Mouse (Mus musculus): ENCODE results near the gene Pdia5.

Pdia5 gene

DNA sequence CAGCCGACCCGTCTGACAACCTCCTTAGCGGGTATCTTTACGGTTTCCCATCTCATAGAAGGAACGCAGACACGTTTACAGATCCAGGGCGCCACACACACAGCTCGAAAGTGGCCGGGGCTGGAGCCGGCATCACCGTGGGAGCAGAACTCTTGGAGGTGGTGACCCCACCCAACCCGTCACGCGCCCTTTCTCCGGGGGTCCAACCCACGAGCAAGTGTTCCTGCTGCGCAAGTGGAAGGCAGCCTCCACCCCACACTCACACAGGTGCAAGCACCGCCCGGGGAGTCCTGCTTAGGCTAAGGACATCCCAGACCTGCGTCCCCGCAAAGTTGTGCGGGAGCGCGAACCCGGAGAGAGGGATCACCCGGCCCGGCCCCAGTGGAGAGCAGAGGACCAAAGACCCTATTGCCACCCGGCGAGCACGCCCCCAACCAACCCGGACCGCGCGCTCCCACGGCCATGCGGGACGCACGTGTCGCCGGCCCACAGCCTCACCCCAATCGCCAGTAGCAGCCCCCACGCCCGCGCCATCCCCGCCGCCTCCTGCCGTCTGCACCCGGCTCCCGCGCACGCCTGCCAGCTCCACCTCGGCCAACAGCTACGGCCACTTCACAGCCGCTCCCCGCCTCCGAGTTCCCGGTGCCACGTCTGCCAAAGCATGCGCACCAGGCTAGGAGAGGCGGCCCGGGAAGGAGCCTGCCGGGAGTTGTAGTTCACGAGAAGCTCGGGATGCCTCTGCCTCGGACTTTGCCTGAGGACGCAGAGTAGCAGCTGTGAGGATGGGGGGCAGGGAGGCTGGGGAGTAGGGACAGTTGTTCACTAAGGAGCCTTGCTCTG, at the start of gene Pdia5:
Gene Pdia5 (minus strand): TSS at position 643 of the 840 bp plus-strand sequence.
- DNase-seq (ENCODE audit: low spot score in 2 of 2) = peak; percentile 94

DNA sequence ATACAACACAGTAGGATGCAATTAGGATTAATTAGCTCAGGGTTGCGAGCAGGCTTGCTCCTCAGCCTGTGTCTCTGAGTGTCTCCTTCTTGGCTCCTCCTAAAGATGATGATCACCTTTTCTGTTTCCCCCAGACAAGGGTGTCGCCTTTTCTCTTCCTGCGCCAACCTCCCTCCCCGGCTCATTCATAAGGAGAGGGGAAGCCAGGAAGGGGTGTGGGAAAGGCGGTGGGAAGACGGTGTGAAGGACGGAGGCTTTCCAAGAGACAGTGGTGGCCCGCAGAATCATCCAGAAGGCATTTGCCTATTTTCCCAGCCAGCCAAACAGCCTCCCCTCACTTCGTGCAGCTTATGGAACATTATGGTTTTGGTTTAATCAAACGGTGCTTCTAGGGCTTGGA, 48.4 kb upstream of the Pdia5 start:
- no peak for DNase-seq (ENCODE audit: low spot score in 2 of 2)

DNA sequence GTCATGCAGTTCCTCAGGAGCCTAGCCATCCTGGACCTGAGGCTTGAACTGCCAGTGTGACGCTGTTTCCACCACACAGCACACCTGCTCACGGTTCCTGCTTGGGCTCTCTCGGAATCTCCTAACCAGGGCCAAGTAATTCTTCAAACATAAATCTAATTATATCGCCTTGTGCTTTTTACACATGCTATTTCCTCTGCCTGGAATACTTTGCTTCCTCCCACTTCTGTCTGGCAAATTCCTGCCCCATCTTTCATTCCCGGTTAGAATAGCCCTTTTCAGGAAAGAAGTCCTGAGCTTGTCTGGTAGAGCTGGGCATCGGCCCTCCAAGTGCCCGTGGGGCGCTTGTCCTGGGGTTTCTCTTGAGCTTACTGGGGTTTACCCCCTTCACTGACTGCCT, 47.0 kb upstream of the Pdia5 start:
- no peak for DNase-seq (ENCODE audit: low spot score in 2 of 2)

DNA sequence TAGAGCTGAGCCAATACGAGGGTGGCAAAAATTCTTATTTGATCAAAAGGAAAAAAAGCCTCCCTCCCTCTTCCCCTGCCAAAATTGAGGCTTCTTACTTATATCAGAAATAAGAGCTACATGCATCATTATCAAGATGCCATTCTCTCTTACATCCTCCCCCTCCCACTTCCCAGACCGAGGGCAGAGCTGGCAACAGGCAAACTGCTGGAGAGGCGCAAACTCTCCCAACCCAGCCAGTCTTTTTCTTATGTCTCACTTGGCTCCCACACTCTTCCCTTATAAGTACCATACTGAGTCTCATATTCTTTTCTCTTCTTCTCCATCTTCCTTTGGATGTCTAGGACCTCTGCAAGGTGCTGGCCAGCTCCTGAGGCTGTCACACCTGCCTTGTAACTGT, 44.0 kb upstream of the Pdia5 start:
- no peak for DNase-seq (ENCODE audit: low spot score in 2 of 2)

DNA sequence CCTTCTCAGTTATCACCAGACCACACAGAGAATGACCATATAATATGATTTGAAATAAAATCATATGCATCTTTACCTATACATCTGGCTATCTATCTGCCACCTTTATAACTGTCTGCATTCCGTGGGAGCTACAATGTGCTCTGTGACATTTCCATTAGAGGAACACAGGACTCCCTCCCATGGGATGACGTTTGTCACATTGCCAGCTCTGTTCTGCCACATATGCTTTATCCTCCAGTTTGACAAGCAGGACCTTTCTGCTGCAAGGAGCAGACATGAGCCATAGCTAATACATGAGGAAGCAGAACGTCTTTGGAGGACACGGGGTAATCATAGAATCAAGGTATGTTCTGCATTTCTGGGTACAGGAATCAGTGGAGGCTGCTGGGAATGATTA, 33.5 kb upstream of the Pdia5 start:
- no peak for DNase-seq (ENCODE audit: low spot score in 2 of 2)

DNA sequence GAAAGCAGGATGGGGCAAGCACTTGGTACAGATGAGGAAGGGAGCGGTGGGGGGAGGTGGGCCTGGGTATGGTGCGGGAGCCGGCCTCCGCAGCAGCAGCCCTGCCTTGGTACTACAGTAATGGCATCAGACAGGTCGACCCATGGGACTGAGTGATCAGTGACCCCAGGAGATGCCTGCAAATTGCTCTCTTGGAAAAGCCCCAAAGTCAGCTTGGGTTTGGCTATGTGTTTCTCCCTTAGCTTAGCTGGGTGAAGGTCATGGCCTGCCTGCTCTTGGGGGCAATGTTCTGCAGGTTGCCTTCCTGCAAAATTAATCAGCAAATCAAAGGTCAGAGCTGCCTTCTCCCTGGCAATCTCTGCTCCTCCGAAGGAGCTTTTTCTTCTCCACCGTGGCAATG, 28.6 kb upstream of the Pdia5 start:
- DNase-seq (ENCODE audit: low spot score in 2 of 2) = no peak

DNA sequence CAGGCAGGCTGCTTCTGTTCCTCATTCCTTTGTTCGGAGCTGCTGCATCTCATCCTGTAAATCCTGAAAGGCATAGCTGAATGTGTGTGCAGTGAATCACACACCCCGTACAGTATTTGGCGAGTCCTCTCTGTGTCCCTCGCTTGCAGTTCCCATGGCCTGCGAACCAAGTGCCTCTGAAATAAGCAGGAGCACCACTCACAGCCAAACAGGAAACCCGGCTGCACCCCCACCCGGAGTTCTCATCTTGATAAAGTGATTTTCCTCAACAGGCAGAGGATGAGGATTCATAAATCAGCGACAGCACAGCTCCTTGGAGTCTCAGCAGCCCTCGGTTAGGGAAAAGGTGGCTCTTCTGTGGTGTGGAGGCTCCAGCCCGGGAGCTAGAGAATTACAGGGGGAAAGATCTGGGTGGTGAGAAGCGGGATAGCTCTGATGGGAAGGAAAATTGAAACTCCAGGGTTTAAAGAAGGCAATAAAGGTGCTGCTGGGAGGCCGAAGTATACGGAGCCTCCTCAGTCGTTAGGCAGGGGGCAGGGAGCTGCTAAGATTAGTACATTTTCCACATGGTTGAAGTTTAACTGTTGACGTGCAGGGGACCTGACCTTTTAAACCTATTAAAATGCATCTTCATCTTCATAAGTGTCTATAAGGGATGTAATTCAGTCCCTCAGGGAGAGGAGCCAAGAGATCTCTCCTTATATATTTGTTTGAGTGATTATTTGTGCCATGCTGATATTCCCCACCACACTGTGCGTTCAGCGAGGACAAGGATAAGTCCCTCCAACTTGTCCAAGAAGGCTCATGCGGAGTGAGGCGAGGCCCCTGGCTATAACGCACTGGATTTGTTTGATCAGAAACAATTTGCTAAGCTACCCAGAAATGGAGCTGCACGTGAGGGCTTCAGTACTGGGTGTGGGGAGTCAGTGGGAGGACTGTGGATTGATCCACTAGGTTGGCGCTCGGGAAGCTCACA, 27.6 kb upstream of the Pdia5 start:
- DNase-seq (ENCODE audit: low spot score in 2 of 2) = no peak

DNA sequence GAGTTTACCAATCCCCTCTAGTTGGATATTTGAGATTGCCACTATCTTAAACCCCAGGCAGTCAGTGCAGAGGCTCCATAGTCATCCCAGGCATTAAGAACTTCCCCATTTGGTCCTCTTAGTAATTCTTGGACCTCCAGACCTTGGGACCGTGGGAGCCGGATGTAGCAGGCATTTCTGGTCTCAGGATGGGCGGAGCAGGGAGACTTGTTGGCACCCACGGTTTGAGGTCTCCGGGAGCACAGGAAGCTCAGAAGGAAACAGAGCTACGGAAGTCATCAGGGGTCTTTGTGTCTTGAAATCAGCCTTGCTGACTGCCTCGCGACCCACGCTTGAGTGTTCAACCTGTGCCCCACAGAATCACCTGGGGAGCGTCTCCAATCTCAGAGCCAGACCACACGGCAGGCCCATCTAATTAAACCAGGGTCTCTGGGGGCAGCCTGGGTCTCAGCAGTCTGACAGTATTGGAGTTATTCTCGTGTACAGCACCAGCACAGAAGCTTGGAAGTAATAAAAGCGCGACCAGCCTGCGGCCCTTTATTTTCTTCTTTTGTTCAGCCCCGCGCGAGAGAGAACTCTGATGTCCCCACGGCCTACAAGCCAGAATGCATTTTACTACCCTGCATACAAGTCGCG, 25.4 kb upstream of the Pdia5 start:
- DNase-seq (ENCODE audit: low spot score in 2 of 2) = no peak

DNA sequence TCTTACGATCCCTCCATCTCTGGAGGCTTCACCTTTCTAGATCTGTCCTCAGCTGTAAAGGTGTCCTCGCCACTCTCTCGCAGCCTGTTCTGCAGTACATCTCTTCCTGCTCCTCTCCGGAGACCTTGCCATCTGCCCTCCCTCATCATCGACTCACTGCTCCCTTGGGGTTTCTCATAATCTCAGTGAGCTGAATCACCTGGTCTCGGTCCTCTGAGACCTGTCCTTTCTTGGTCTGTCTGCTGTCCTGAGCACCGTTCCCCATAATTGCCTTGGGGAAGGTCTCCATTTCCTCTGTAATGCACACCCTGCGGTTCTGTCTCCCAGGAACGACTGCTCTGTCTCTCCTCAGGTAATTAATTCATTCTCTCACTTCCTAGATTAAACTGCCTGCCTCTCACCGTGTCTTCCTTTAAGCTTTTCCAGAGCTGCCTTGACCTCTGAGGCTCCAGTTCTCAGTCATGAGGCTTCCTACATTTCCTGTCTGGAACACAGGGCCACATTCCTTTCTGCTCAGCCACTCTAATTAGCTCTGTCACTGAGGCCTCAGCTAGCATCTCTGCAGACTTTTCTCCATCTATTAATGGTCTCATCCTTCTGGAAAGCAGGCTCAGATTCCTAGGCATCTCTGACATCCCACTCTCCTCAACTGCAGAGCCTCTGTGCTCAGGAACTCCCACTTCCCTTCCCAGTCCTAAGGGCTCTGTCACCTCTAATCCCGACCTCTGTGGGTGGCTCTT, 18.8 kb upstream of the Pdia5 start:
- no peak for DNase-seq (ENCODE audit: low spot score in 2 of 2)

DNA sequence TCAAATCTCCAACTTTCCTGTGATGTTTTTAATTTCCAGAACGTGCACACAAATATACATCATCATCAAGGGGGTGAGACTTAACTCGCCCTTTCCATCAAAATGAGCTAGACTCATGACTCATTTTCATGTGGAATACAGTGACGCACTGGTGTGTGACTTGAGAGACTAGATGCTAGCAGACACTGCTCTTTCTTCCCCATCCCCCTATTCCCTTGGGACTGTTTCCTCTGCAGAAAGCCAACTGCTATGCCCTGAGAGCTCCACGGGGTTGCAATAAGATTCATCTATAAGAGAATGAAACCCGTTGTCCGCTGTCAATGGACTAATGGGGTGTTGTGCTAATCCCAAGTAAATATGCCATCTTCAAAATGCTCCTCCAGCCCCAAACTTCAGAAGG, 17.9 kb upstream of the Pdia5 start:
- no peak for DNase-seq (ENCODE audit: low spot score in 2 of 2)

DNA sequence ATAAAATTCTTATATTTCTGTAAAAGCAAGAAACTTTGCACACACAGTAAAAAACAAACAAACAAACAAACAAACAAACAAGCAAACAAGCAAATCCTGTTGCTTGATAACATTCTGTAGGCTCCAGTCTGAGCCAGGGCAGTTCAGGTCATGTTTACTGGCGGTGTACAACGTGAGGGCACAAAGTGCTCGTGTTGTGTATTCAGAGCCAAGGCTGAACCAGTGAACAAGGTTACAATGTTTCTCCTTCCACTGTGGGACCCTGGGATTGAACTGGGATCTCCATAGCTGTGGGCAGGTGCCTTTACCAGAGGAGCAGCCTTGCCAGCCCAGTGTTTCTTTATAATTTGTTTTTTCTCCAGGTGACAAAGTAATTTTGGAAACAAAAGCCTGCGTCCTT, 15.1 kb upstream of the Pdia5 start:
- DNase-seq (ENCODE audit: low spot score in 2 of 2) = no peak

DNA sequence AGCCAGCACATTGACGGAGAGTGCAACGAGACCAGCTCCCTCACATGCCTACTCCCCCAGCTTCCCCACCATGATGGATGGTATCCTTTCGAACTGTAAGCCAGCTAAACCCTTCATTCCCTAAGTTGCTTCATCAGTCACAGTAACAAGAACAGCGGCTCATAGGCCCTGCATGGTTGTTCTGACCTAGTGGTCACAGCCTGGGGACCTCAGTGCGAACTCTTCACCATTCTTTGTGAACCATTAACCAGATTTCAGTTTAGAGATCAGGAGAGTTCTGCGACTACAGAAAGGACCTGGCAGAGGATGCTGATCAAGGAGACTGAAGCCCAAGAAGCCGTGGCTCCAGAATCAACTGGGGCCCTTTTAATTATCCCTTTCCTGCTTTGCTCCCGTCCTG, 13.6 kb upstream of the Pdia5 start:
- DNase-seq (ENCODE audit: low spot score in 2 of 2) = no peak

DNA sequence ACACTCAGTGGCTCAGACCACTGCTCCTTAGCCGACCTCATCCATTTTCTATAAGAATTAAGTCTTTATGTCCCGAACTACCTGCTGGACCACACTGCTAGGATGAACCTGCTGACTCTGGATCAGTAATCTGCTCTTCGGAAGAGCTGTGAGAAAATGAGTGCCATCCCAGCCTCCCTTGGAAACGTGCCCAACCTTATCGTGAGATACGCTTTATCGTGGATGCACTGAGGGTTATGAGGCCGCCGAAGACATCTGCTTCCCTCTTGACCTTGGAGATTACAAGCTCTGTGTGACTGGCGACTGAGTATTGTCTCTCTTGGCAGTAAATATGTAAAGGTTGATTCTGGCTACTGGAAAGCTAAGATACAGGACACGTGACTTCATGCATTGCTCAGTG, 11.8 kb upstream of the Pdia5 start:
- no peak for DNase-seq (ENCODE audit: low spot score in 2 of 2)

DNA sequence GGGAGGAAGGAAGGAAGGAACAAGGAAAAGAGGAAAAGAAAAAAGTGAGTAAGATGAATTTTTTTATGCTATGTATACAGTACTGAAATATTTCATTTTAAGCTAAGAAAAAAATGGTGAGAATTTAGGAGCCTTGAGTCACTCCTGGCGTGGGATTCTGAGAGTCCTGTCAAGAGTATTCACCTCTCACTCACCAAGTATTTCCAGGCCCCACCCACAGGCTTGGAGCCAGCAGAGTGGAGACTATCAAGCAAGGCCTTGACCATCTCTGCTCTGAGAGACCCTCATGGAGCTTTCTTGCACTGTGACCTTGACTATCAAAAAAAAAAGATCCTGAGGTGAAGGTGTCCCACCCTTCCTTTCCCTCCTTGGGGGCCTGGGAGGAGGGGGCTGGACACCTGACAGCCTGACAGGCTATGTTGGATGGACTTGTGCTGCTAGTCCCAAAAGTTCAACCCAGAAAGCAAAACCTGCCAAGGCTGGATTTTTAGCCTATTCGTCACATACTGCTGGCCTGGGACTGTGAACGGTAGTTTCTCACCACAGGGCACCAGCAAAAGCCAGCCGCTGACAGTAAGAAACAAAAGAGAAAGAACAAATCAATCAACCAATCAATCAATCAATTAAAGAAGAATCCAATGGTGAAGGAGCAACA, 10.6 kb upstream of the Pdia5 start:
- DNase-seq (ENCODE audit: low spot score in 2 of 2) = no peak

DNA sequence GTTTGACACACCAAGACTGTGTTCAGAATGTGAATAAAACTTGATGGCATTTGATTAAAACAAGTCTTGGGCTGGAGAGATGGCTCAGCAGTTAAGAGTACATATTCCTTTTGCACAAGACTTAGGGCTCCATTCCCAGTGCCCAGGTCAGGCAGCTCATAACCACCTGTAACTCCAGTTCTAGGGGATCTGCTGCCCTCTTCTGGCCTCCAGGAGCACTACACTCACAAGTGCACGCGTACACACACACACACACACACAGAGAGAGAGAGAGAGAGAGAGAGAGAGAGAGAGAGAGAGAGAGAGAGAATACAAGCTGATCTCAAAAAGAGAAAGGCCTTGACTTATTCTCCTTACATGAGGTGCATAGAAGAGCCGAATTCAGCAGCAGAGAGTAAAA, 9.7 kb upstream of the Pdia5 start:
- no peak for DNase-seq (ENCODE audit: low spot score in 2 of 2)

DNA sequence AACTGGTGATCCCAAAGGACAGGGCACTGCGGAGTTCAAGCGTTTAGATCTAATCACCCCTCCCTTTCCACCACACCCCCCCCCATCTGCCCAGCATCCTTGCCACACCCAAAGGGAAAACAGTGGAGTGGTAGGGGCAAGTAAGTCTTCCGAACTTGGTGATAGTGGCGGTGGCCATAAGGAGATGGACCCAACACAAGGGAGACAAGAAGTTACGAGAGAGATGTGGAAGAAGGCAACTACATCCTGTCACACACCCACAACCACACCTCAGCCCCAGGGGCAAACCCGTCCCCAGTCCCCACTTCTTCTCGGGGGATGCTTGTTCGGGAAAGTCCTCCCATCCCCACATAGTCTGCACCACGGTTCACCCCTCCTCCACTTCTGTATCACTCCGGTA, 880 bp downstream of the Pdia5 start:
- no peak for DNase-seq (ENCODE audit: low spot score in 2 of 2)

DNA sequence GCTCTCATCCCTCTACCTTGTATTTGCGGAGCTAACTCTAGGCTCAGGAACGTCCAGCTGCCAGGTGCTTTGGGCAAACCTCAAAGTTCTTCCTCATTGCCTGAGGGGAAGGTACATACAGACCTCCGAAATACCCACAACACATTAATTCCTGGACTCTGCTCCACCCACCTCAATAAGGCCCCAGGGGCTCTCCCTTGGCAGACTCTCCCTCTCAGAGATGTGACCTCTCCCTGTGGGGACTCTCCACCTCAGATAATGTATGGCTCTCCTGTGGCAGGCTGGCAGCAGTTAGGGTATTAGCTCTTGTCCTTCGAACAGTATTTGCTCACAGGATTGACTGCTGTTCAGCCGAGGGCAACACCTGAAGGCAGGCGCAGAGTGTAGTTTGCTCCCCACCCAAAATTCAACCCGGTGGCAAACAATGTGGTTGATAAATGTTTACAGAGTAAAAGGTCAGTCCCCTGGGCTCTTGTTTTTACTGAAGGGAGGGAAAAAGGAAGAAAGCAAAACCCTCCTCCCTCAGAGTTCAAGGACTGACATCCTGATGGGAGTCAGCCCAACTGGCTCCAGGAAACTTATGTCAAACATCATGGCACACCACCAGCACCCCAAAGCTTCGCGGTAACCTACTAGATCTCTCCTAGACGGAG, 1.5 kb downstream of the Pdia5 start:
- no peak for DNase-seq (ENCODE audit: low spot score in 2 of 2)

DNA sequence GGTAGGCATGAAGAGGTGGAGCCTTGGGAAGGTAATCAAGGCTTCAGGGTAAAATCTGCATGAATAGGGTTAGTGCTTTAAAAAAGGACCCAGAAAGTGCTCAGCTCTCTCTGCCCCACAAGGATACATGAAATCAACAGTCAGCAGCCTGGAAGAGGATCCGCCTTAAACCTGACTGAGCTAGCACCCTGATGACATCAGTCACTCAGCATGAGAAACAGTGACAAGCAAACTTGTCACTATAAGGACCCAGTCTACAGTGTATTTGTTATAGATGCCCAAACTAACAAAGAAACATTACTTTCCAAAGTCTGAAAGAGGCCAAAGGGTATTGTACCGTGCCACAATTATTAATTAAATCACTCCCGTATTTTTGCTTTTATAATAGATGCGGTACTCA, 2.9 kb downstream of the Pdia5 start:
- DNase-seq (ENCODE audit: low spot score in 2 of 2) = no peak

DNA sequence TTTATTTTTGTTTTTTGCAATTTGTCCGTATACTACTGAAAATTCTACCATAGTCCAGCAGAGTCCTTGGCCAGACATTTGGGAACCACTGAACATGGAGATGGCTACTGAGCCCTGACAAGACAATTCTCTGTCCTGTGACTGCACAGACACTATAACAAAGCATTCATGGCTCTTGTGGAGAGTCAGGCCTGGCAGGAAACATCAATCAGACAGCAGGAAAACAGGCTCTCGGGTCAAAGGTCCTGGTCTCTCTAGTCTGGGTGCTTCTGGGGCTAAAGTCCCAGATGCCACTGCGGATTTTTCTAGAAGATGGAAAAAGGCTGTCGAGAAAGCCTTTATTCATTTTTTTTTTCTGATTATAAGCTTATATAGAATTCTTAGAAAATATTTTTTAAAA, 3.6 kb downstream of the Pdia5 start:
- DNase-seq (ENCODE audit: low spot score in 2 of 2) = no peak

DNA sequence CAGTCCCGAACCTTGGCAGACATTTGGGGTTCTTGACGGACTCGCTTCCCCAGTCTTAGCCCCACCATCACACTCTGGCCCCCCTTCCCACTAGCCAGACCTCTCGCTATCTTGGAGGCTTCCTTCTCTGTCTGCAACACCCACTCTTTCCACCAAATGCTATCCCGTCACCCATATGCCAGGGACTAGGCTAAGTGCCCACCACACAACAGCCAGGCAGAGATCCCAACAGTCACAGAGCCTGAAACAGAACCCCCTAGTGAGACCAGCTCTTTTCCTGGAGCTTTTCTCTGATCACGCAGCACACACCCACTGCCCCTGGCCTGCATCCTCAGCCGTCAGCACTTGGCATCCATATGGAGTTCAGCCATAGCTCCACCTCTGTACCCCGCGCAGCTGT, 5.0 kb downstream of the Pdia5 start:
- DNase-seq (ENCODE audit: low spot score in 2 of 2) = peak; percentile 52 to 55
